Mouse (Mus musculus) midbrain, embryonic 11.5 days (tissue): ENCODE measurements around the gene Hdc. TPM values are rescaled to one million over a fixed set of nuclear protein-coding genes. Genes with fewer than 3 reads are reported as not detected.

ENCODE experiments used
- ATAC-seq: fragments of 200-750 bp; cut with Nextera tagmentation; 2 replicates; pipeline ENCODE4 v1.8.0; 2017; ENCODE audit warnings: moderate TSS enrichment, moderate library complexity; ENCODE audit not compliant: low FRiP score
- DNase-seq: peaks from one replicate; pipeline ENCODE4 v3.0.0; 2015; ENCODE audit warnings: low spot score; ENCODE audit errors: missing footprints
- H3K27ac ChIP-seq: fragments of 300-500 bp; sonication (generic); 2 replicates; pipeline ENCODE4 v1.5.1; 2014; ENCODE audit warnings: low read depth, low read length
- H3K27me3 ChIP-seq: fragments of 300-500 bp; sonication (generic); 2 replicates; pipeline ENCODE4 v1.6.1; 2014; ENCODE audit warnings: mild to moderate bottlenecking, low read length, moderate library complexity, mixed read lengths; ENCODE audit not compliant: control insufficient read depth, insufficient read depth
- H3K36me3 ChIP-seq: fragments of 300-500 bp; sonication (generic); 2 replicates; pipeline ENCODE4 v1.6.1; 2014; ENCODE audit warnings: mild to moderate bottlenecking, low read length, moderate library complexity, mixed read lengths; ENCODE audit not compliant: control insufficient read depth, insufficient read depth
- H3K4me1 ChIP-seq: fragments of 300-500 bp; sonication (generic); 2 replicates; pipeline ENCODE4 v1.6.1; 2014; ENCODE audit warnings: low read length; ENCODE audit not compliant: control insufficient read depth, insufficient read depth
- H3K4me2 ChIP-seq: fragments of 300-500 bp; sonication (generic); 2 replicates; pipeline ENCODE4 v1.6.1; 2014; ENCODE audit warnings: mild to moderate bottlenecking, moderate library complexity
- H3K4me3 ChIP-seq: fragments of 300-500 bp; sonication (generic); 2 replicates; pipeline ENCODE4 v1.5.1; 2014; ENCODE audit warnings: low read depth, low read length
- H3K9ac ChIP-seq: fragments of 300-500 bp; sonication (generic); 2 replicates; pipeline ENCODE4 v1.6.1; 2014; ENCODE audit warnings: low read length
- H3K9me3 ChIP-seq: fragments of 300-500 bp; sonication (generic); 2 replicates; pipeline ENCODE4 v1.6.1; 2016; ENCODE audit warnings: low read length; ENCODE audit not compliant: control insufficient read depth
- WGBS: fragments of 180-500 bp; shearing (Covaris S2); extraction: QIAGEN DNeasy Blood & Tissue Kit; methylation state at CpG from one replicate; pipeline ENCODE4 v1.1.7; 2014; 5-methylcytosine and 5-hydroxymethylcytosine counted together
- polyA plus RNA-seq: library from polyadenylated mRNA; unstranded; fragments of >200 nt; fragmentation: Nextera tagmentation; extraction: Ambion mirVana; gene quantifications from 2 replicates; pipeline ENCODE4 v1.2.1, GENCODE M21; 2014

Gene Hdc
- polyA plus RNA-seq, 1 experiment from 2014 or later, result 0.42 TPM

DNA sequence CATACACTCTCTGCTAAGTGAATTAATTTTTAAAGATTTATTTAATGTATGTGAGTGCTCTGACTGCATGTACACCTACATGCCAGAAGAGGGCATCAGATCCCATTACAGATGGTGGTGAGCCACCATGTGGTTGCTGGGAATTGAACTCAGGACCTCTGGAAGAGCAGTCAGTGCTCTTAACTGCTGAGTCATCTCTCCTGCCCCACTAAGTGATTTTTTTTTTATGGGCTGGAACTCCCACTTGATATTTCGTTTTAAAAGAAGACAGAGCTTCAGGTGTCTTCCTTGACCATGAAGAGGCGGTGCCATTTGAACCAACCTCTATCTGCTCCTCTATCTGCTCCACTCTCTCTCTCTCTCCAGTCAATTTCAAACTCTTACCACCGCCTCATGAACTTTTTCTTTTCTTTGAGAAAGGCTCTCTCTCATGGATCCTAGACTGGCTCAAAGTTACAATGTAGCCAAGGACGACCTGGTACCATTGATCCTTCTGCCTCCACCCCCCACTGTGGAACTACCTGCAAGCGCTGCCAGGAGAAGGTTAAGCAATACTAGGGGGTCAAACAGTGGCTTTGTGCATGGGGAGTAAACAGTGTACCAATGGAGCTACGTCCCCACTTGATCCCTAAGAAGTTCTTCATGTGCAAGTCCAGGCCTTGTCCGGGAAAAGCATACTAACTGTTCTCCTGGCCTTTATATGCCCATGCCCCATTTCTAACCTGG is 22.6 kb downstream of the Hdc start:
- Histone ChIP-seq H3K4me1 (no peaks in the 10 kb centered on the region), H3K9me3 (no peaks in the 10 kb centered on the region), H3K4me2 (no peak overlapping the region), H3K36me3 (no peaks in the 10 kb centered on the region), H3K4me3 (no peak overlapping the region), H3K27me3 (no peaks in the 10 kb centered on the region), H3K27ac (no peak overlapping the region), H3K9ac (no peak overlapping the region)
- no peak for ATAC-seq
- WGBS, result 89% methylated on average over 7 of the region's 7 CpGs
- DNase-seq, result no peak

DNA sequence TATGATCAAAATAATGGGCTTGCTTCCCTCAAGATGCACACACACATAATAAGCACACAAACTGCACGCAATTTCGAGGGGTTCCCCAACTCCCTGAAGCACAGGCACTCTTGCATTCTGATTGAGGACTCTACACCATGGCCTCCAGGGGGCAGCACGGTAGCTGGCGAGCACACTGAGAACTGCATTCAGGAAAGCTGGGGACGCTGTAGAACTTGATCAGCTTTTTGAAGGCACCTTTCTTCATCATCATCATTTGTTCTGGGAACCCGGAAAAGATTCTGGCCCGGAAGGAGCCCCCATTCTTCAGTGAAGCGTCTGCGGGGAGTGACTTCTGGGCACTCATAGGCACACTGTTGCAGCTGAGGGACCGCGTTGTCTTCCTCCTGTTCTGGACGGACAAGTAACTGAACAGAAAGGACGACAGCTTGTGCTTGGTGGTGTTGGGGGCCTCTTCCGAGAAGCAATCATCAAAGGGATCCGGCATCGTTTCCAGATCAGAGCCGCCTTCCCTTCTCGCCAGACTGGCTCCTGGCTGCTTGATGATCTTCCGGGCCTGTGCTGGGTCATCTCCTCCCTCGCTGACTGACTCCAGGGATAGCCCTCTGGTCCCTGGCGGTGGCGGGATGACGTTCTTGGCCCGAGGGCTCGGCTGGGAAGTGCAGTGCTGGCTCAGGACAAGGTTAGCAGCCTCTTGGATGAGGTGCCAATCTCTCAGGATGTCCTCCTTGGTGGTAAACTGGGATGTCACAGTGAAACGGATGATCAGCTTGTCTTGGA is 25.1 kb downstream of the Hdc start:
- no peaks in the 10 kb centered on the region for H3K4me1 ChIP-seq
- H3K27me3 ChIP-seq, result no peaks in the 10 kb centered on the region
- 36% methylated on average over 26 of the region's 26 CpGs for WGBS
- peak overlapping the region; percentile 29; the same call in 1 of the 2 replicates for H3K9ac ChIP-seq
- H3K9me3 ChIP-seq, result no peaks in the 10 kb centered on the region
- peak overlapping the region; percentile 25 for H3K4me3 ChIP-seq
- peak overlapping the region; percentile 46 for H3K4me2 ChIP-seq
- DNase-seq (peak; percentile 91), ATAC-seq (peak; percentile 46; the same call in 1 of the 2 replicates)
- H3K27ac ChIP-seq, result no peak overlapping the region
- no peaks in the 10 kb centered on the region for H3K36me3 ChIP-seq

DNA sequence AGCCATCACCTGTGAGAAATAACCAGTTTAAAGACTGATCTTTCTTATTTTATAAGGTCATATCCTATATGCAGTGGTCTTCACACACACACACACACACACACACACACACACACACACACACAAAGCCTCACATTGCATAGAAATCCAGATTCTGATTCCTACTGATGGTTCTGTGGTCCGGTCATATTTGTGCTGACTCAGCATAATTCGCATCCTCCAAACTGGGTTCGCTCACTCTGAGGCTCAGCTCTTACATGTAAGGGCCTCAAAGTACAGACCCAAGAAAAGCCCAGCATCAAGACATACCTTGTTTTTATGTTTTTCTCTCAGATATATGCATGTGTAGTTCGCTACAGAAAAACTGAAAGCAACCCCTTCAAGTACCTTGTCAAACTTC is 27.8 kb downstream of the Hdc start:
- no peak for ATAC-seq
- Histone ChIP-seq H3K9ac (no peak overlapping the region), H3K4me3 (no peak overlapping the region), H3K4me2 (no peak overlapping the region), H3K36me3 (no peaks in the 10 kb centered on the region), H3K4me1 (no peaks in the 10 kb centered on the region), H3K27ac (no peak overlapping the region), H3K27me3 (no peaks in the 10 kb centered on the region), H3K9me3 (no peaks in the 10 kb centered on the region)
- WGBS, result 87% methylated on average over 4 of the region's 4 CpGs
- DNase-seq, result no peak

DNA sequence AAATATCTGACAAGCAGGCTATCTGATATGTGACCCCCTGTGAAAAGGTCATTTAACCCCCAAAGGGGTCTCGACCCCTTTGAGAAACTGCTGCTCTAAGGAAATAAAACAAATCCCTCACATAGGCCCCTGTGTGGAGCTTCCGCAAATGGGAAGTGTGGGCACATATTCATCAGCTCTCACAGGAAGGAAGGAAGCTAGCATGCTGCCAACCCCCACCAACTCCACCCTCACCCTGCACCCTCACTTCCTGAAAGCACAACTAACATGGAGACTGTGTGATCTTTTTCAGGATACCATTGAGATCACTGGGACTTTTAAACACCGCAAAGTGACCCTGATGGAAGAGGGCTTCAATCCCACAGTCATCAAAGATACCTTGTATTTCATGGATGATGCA is 31.6 kb downstream of the Hdc start:
- H3K27me3 ChIP-seq, result no peaks in the 10 kb centered on the region
- no peak overlapping the region for H3K4me3 ChIP-seq
- no peak overlapping the region for H3K4me2 ChIP-seq
- H3K9ac ChIP-seq, result no peak overlapping the region
- H3K9me3 ChIP-seq, result no peaks in the 10 kb centered on the region
- no peaks in the 10 kb centered on the region for H3K36me3 ChIP-seq
- no peaks in the 10 kb centered on the region for H3K4me1 ChIP-seq
- 91% methylated on average over 3 of the region's 3 CpGs for WGBS
- no peak overlapping the region for H3K27ac ChIP-seq
- DNase-seq (no peak), ATAC-seq (no peak)

DNA sequence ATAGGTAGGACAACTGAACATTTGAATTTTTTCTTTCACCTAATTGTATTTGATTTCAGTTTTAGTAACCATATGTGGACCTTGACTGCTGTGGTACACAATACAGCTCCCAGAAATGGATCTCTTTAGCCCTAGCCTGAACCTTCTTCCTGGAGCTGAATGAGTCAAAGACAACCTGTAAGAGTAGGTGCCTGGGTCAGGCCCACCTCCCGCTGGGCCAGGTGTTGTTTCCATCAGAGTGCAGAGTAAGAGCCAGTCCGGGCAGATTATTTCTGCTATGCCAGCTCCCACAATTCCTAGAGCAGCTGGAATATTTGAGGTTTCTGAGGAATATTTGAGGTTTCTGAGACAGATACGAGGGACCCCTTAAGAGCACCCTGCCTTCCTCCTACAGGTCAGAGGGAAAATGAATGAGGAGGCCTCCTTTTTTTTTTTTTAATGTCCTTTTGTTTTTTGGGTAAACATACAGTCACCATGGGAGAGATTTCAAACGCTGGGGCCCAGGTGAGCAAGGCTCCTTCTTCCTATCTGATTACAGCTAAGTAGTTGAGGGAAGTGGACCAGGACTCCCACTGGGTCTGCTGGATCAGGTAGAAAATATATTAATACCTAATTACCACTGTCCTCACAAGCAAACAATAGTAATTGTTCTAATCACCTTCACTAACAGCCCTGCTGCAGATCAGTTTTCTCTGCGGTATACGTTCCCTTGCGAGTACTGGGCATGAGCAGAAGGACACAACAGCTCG is 34.3 kb downstream of the Hdc start:
- H3K27me3 ChIP-seq, result no peaks in the 10 kb centered on the region
- 83% methylated on average over 8 of the region's 8 CpGs for WGBS
- no peaks in the 10 kb centered on the region for H3K4me1 ChIP-seq
- DNase-seq, result no peak
- H3K9me3 ChIP-seq, result no peaks in the 10 kb centered on the region
- no peak overlapping the region for H3K4me3 ChIP-seq
- H3K4me2 ChIP-seq, result no peak overlapping the region
- no peak overlapping the region for H3K9ac ChIP-seq
- no peaks in the 10 kb centered on the region for H3K36me3 ChIP-seq
- no peak overlapping the region for H3K27ac ChIP-seq
- ATAC-seq, result no peak

DNA sequence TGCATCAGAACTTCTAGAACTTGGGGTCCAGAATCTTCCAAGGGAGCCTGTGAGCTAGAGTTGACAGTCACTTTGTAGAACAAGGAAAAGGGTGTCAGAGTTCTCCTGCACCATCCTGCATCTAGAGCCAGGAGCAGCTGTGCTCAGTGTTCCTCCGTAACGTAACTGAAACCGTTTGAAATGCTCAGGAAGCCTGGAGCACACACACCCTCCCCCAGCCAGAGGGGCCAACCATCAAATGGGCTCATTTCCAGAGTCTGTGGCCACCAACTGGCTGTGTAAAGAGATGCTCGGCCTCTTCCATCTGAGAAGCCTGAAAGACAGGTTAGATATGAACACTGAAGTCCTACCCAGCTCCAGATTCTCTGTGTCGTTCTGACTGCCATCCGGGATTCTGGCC is 35.1 kb downstream of the Hdc start:
- no peak overlapping the region for H3K4me3 ChIP-seq
- 80% methylated on average over 6 of the region's 6 CpGs for WGBS
- no peak for ATAC-seq
- H3K4me1 ChIP-seq, result no peaks in the 10 kb centered on the region
- H3K9ac ChIP-seq, result no peak overlapping the region
- H3K9me3 ChIP-seq, result no peaks in the 10 kb centered on the region
- no peaks in the 10 kb centered on the region for H3K36me3 ChIP-seq
- H3K27ac ChIP-seq, result no peak overlapping the region
- DNase-seq, result no peak
- H3K4me2 ChIP-seq, result no peak overlapping the region
- no peaks in the 10 kb centered on the region for H3K27me3 ChIP-seq

DNA sequence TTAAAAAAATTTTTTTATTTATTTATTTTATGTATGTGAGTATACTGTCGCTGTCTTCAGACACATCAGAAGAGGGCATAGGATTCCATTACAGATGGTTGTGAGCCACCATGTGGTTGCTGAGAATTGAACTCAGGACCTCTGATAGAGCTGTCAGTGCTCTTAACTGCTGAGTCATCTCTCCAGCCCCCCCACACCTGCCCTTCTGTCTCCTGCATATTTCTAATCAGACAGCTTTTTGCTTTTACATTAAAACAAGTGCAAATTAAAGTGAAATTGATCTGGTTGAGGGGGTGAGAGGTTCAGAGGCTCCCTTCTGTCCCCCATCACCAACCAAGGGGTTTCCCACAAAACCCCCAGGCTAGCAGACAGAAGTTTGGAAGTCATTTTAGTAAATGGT is 39.8 kb downstream of the Hdc start:
- H3K9ac ChIP-seq, result no peak overlapping the region
- ATAC-seq, result no peak
- no peaks in the 10 kb centered on the region for H3K4me1 ChIP-seq
- H3K4me3 ChIP-seq, result no peak overlapping the region
- peak; percentile 67 for DNase-seq
- H3K36me3 ChIP-seq, result no peaks in the 10 kb centered on the region
- H3K4me2 ChIP-seq, result no peak overlapping the region
- no peaks in the 10 kb centered on the region for H3K9me3 ChIP-seq
- H3K27ac ChIP-seq, result no peak overlapping the region
- WGBS, result 91% methylated on average over 1 of the region's 1 CpGs
- H3K27me3 ChIP-seq, result no peaks in the 10 kb centered on the region

DNA sequence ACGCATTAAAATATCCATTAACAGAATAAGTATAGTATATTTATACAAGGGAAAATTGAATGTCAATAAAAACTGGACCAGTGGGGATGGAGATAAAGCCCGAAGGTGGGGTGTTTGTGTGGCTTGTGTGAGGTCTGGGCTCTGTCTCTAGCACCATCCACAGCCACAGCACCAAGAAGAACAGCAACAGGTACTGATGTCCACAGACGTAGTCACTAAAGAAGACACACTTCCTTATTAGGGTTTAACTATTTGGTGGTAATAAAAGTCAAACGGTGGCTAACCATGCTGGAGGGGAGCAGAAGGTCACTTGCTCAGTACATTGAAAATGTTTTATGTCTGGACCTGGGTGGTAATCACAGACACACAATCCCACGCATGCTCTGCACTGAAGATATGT is 41.7 kb downstream of the Hdc start:
- 93% methylated on average over 5 of the region's 5 CpGs for WGBS
- peak; percentile 21 for DNase-seq
- H3K9me3 ChIP-seq, result no peaks in the 10 kb centered on the region
- H3K27ac ChIP-seq, result no peak overlapping the region
- no peak overlapping the region for H3K9ac ChIP-seq
- H3K36me3 ChIP-seq, result no peaks in the 10 kb centered on the region
- ATAC-seq, result no peak
- no peaks in the 10 kb centered on the region for H3K4me1 ChIP-seq
- H3K4me2 ChIP-seq, result no peak overlapping the region
- H3K4me3 ChIP-seq, result no peak overlapping the region
- H3K27me3 ChIP-seq, result no peaks in the 10 kb centered on the region
